Mouse (Mus musculus) spleen, adult 2 months (tissue): ENCODE measurements at regions not wholly inside any gene's neighbourhood (a gene's known extent, or its start where the extent isn't known, plus 50 kb on each side); places are given as distances from the start of the nearest gene placed in this dataset.

ENCODE experiments used
- DNase-seq, 2 experiments: peaks; one replicate each; pipeline versions ENCODE4 v3.0.0 to v3.0.0-alpha.2; 2012 to 2021; ENCODE audit warnings: low spot score in 2 of 2, low read depth in 1 of 2
- H3K27ac ChIP-seq: fragments of 200-500 bp; 2 replicates; pipeline ENCODE4 v1.5.1; 2012; ENCODE audit warnings: low read length, inconsistent platforms; ENCODE audit not compliant: insufficient read depth
- H3K27me3 ChIP-seq: fragments of 200-500 bp; 2 replicates; pipeline ENCODE4 v1.6.1; 2012; ENCODE audit warnings: mild to moderate bottlenecking, moderate library complexity, low read length, inconsistent platforms; ENCODE audit not compliant: control insufficient read depth, insufficient read depth
- H3K36me3 ChIP-seq: fragments of 200-500 bp; 2 replicates; pipeline ENCODE4 v1.6.1; 2012; ENCODE audit warnings: mild to moderate bottlenecking, low read length, inconsistent platforms; ENCODE audit not compliant: control insufficient read depth, insufficient read depth
- H3K4me1 ChIP-seq: fragments of 200-500 bp; 2 replicates; pipeline ENCODE4 v1.6.1; 2011; ENCODE audit warnings: inconsistent platforms; ENCODE audit not compliant: control insufficient read depth, insufficient read depth, insufficient read length
- H3K4me3 ChIP-seq: fragments of 200-500 bp; 2 replicates; pipeline ENCODE4 v1.5.1; 2011; ENCODE audit warnings: mild to moderate bottlenecking, inconsistent platforms; ENCODE audit not compliant: insufficient read depth, insufficient read length; ENCODE audit errors: extremely low read depth
- CTCF ChIP-seq: fragments of 200-500 bp; IDR thresholded peaks from 2 replicates; pipeline ENCODE4 v1.5.1; 2011; ENCODE audit warnings: mild to moderate bottlenecking, inconsistent platforms; ENCODE audit not compliant: insufficient read depth, insufficient read length, insufficient replicate concordance; ENCODE audit errors: extremely low read depth
- POLR2A ChIP-seq: fragments of 200-500 bp; IDR thresholded peaks from 2 replicates; pipeline ENCODE4 v1.6.1; 2011; ENCODE audit warnings: low read depth, low read length, inconsistent platforms
- WGBS: fragments of 180-500 bp; shearing (Covaris S2); methylation state at CpG from one replicate; pipeline ENCODE4 v1.1.7; 2018; 5-methylcytosine and 5-hydroxymethylcytosine counted together

DNA sequence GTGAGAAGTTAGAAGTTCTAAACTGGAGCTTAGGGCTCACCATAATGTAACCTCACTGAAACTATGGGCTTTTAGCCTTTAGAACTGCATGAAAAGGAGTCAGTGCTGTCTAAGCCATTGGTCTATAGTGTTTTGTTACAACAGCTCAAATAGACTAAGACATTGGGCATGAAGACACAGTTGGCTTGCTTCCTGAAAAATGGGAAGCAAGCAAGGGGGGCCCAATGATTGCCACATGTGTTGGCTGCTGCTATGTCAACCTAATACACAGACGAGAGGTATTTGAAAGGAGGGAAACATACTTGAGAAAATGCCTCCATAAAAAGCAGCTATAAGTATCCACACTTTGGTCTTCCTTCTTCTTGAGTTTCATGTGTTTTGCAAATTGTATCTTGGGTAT lies 935.5 kb upstream of the Car8 start:
- Histone ChIP-seq H3K27ac (no peak overlapping the region), H3K4me1 (no peaks in the 10 kb centered on the region), H3K4me3 (no peak overlapping the region), H3K27me3 (no peaks in the 10 kb centered on the region), H3K36me3 (no peaks in the 10 kb centered on the region)
- TF ChIP-seq POLR2A (no peak), CTCF (no peak)
- WGBS = 75% methylated on average over 1 of the region's 1 CpGs
- no peak for DNase-seq

- WGBS = 94% methylated on average over 7 of the region's 7 CpGs
- H3K4me1 ChIP-seq = no peaks in the 10 kb centered on the region
- H3K4me3 ChIP-seq = no peak overlapping the region
- H3K27ac ChIP-seq = no peak overlapping the region
- H3K36me3 ChIP-seq = no peaks in the 10 kb centered on the region
- DNase-seq = no peak
- H3K27me3 ChIP-seq = no peaks in the 10 kb centered on the region
- no peak for TF ChIP-seq CTCF
- no peak for TF ChIP-seq POLR2A
Observed at GRCm38 (mm10) chr4:9162374-9162773, 923.5 kb upstream of the Car8 start.

DNA sequence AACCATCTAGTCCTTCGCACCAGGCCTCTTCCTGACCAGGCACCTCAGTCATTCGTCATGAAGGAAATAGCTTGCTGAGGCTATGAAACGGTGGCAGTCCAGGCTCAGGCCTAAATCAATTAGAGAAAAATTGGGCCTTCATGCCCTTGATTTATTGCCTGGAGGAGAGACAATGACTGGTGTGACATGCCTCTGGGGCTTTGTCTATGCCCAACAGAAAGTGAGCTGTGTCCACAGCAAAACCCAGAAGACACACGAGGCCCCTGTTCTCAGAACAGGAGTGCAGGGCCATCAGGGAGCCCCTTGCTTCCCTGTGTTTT lies 922.9 kb upstream of the Car8 start:
- H3K27ac ChIP-seq = no peak overlapping the region
- H3K36me3 ChIP-seq = no peaks in the 10 kb centered on the region
- no peaks in the 10 kb centered on the region for H3K27me3 ChIP-seq
- H3K4me1 ChIP-seq = no peaks in the 10 kb centered on the region
- no peak for DNase-seq
- H3K4me3 ChIP-seq = no peak overlapping the region
- TF ChIP-seq POLR2A (no peak), CTCF (no peak)
- WGBS = 83% methylated on average over 4 of the region's 4 CpGs

GRCm38 (mm10) chr4:9161068-9161813 lies 922.4 kb upstream of the Car8 start:
- H3K27me3 ChIP-seq = no peaks in the 10 kb centered on the region
- H3K36me3 ChIP-seq = no peaks in the 10 kb centered on the region
- DNase-seq = no peak
- no peak overlapping the region for H3K4me3 ChIP-seq
- H3K27ac ChIP-seq = no peak overlapping the region
- H3K4me1 ChIP-seq = no peaks in the 10 kb centered on the region
- TF ChIP-seq POLR2A (no peak), CTCF (no peak)
- 88% methylated on average over 11 of the region's 11 CpGs for WGBS

DNA sequence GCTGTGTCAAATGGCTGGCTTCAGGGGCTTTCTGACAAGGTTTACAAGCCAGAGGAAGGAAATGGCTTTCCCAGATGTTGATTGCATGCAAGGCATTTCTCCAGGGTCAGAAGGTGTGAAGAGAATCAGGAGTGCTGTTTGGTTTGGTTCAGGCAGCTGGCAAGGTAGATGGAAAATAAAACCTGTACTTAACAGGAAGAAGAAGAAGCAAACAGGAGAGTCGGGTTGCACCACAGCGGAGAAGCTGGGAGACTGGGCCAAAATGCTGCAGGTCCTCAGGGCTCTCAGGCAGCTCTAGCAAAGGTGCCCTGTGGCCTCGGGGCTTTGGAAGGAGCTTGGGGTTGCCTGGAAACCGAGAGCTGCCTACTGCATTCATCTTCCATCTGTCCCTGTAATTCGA lies 908.9 kb upstream of the Car8 start:
- Histone ChIP-seq H3K27ac (no peak overlapping the region), H3K36me3 (no peaks in the 10 kb centered on the region), H3K4me1 (no peaks in the 10 kb centered on the region), H3K4me3 (no peak overlapping the region), H3K27me3 (no peaks in the 10 kb centered on the region; the same call in 1 of the 2 replicates)
- TF ChIP-seq CTCF = no peak
- no peak for TF ChIP-seq POLR2A
- DNase-seq = no peak
- WGBS = 43% methylated on average over 5 of the region's 5 CpGs

GRCm38 (mm10) chr4:9144226-9145215 lies 905.7 kb upstream of the Car8 start:
- no peak for TF ChIP-seq POLR2A
- no peak for TF ChIP-seq CTCF
- no peaks in the 10 kb centered on the region; the same call in 1 of the 2 replicates for H3K27me3 ChIP-seq

More at GRCm38 (mm10) chr4:9144226-9145215, 905.7 kb upstream of the Car8 start:
- WGBS = 87% methylated on average over 9 of the region's 9 CpGs
- Histone ChIP-seq H3K4me1 (no peaks in the 10 kb centered on the region), H3K4me3 (no peak overlapping the region), H3K36me3 (no peaks in the 10 kb centered on the region), H3K27ac (no peak overlapping the region)
- DNase-seq = no peak
